Mouse (Mus musculus): ENCODE data around the gene Gon7.

DNA sequence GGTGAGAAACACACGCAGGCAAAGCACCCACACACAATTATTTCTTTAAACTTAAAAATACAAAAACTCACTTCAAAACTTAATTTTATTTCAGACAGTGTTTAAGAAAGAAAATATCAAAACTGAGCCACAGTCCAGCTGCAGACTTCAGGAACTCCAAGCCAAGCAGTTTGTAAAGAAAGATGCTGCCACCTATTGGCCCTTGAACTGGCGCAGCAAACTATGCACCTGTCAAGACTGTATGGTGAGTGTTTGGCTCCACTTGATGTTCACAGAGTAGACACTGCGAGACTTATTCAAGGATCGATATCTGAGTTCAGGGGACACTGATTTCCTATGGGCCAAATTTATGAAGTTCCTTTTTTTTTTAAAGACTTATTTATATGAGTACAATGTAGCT is 11.4 kb upstream of the Gon7 start:
- no peak for TF ChIP-seq CTCF (IDR thresholded peaks at IDR 0.05; ENCODE audit: borderline replicate concordance, insufficient read depth, low read depth, low read length)
- TF ChIP-seq POLR2A (IDR thresholded peaks at IDR 0.05; ENCODE audit: borderline replicate concordance, insufficient read depth, low read length): no peak
